Mouse (Mus musculus) cerebellum, postnatal 14 days (tissue): ENCODE results near the gene Slc23a2.

ENCODE experiments used
- DNase-seq, 2 experiments: peaks; one replicate each; pipeline ENCODE4 v3.0.0; 2021; ENCODE audit warnings: mixed read lengths in 2 of 2

Gene Slc23a2

GRCm38 (mm10) chr2:132144971-132145691 lies at the start of gene Slc23a2:
TSS of gene Slc23a2 (minus strand) at chr2:132145108.
- peak; percentile 63 to 72 for DNase-seq

DNA sequence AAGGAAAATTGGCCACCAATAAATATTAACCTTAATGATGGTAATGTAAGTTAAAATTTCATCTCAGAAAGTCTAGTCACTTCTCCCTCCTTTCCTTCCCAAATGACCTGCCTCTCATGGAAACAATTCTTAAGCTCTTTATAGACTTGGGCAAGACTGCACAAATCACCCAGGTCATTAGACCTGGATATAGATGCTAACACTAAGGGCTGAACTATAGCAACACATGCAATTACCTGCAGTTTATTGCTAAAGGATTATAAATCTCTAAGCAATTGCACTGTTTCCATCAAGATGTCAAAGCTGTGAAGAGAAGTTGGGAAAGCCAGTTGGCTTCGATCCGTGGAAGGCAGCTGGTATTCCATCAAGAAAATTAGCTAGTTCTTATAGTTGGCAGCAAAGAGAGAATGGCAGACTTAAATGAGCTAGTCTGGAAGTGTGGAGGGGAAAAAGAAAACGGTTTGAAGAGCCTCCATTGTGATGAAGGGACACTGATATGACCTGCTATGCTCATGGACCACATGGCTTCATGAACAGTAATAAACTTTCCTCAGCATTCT lies 45.8 kb upstream of the Slc23a2 start:
- no peak for DNase-seq

DNA sequence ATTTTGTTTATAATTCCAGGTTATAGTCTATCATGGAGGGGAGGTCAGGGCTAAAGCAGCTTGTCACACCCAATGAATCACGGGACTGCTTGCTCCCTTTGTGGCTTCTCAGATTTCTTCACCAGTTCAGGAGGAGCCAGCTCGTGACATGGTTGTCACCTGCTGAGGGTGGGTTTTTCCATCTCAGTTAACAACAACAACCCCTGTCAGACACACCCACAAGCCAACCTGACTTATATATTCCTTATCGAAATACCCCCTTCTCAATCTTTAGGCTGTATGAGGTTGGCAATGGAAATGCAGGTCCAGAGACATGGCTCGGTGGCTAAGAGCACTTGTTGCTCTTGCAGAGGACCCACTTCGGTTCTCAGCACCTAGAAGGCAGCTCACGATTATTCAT lies 39.0 kb upstream of the Slc23a2 start:
- DNase-seq = no peak

GRCm38 (mm10) chr2:132180463-132181205 lies 35.7 kb upstream of the Slc23a2 start:
- DNase-seq = no peak

GRCm38 (mm10) chr2:132179371-132179770 lies 34.5 kb upstream of the Slc23a2 start:
- DNase-seq = peak in 1 of 2 experiments; percentile 15

GRCm38 (mm10) chr2:132177406-132177805 lies 32.5 kb upstream of the Slc23a2 start:
- DNase-seq = no peak

- no peak for DNase-seq
Measured at GRCm38 (mm10) chr2:132176289-132176848, 31.5 kb upstream of the Slc23a2 start.

- DNase-seq = no peak
Measured at GRCm38 (mm10) chr2:132174048-132174447, 29.1 kb upstream of the Slc23a2 start.

- no peak for DNase-seq
Measured at GRCm38 (mm10) chr2:132171939-132172338, 27.0 kb upstream of the Slc23a2 start.

DNA sequence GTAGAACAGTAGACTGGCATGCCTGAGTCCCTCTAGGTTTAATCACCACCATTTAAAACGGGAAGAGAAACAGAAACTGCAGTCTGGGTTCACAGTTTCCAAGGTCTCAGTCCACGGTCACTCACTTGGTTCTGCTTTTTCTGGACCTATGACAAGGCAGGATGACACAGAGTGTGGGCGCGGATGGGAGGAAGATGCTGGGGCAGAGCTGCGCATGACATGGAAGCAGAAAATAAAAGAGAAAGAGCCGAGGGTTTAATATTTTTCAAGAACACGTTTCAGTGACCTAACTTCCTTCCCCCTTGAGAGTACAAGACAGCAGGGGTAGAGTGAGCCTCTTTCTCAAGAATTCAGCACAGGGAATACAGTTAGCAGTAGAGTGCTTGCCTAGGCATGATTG lies 24.2 kb upstream of the Slc23a2 start:
- DNase-seq = no peak

DNA sequence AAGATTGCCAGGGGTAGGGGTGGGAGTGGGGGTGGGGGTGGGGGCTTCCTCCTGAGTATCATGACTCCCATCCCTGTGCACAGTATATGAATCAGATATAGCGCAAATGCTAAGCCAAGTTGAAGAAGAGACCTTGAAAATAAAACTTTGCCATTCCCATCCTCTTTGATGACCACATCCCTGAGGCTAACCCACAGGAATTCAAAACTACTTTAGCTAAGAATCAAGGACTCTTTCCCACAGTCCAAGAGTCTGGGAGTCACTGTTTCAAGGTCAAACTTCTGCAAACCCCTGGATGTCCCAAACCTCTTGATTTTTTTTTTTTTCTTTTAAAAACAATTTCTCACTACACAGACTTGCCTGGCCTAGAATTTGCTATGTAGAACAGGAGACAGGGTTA lies 18.7 kb upstream of the Slc23a2 start:
- no peak for DNase-seq

DNA sequence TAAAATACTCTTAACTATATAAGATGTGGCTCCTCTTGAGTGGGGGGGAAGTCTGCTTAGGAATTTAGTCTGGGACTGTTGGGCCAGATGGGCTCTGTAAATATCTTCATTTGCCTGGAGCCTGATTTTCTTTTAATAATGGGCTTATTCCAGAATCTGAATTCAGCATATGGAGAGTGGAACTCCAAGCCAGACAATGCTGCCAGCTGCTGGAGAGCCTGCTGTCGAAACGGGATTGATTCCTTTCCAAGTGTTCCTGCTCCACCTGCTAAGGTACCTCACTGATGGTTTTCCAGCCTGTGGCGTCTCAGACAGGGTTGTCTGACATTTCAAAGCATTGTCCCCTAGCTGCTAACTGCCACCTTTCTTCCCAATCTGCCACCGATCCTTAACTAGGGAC lies 12.6 kb upstream of the Slc23a2 start:
- peak; percentile 39 to 43 for DNase-seq

GRCm38 (mm10) chr2:132152670-132153069 lies 7.8 kb upstream of the Slc23a2 start:
- DNase-seq = no peak

DNA sequence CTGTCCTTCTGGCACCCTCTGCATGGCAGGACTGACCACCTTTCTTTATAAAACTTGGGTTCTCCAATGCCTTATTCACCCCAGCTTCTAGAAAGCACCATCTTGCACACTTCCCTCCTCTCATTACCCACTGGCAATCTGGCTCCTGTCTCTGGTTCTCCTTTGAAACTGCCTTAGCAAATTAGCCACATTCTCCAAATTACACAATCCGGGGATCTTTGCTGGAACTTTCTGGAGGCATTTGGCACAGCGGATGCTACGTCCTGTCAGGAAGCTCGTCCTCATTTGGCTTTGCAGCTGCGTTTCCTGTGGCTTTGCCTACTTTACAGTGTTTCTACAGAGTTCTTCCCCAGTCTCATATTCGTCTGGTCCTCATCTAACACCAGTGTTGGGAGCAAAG lies 6.7 kb upstream of the Slc23a2 start:
- DNase-seq = no peak

- DNase-seq = no peak
Measured at GRCm38 (mm10) chr2:132150926-132151325, 6.0 kb upstream of the Slc23a2 start.

- DNase-seq = no peak
Measured at GRCm38 (mm10) chr2:132146502-132146901, 1.6 kb upstream of the Slc23a2 start.

GRCm38 (mm10) chr2:132143943-132144927 lies 673 bp downstream of the Slc23a2 start:
- peak; percentile 65 for DNase-seq

- DNase-seq = no peak
Measured at GRCm38 (mm10) chr2:132142606-132143005, 2.3 kb downstream of the Slc23a2 start.

DNA sequence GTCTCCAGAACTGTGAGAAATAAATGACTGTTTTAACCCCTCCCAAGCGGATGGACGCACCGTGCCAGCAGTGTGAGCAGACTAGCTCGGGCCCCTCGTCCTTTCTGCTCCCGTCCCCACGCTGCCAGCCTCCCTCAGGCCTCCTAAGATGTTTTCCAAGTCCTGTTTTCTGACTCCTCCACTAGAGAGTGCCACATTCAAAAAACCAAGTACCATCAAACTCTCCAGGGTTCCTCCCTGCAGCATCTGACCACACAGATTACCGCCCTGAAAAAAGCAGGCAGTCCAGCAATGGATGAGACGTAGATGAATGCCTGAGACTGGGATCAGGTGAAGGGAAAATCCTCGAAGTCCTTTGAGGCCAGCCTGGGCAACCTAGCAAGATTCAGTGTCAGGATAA lies 4.4 kb downstream of the Slc23a2 start:
- DNase-seq = no peak

GRCm38 (mm10) chr2:132139099-132139498 lies 5.8 kb downstream of the Slc23a2 start:
- DNase-seq = no peak

DNA sequence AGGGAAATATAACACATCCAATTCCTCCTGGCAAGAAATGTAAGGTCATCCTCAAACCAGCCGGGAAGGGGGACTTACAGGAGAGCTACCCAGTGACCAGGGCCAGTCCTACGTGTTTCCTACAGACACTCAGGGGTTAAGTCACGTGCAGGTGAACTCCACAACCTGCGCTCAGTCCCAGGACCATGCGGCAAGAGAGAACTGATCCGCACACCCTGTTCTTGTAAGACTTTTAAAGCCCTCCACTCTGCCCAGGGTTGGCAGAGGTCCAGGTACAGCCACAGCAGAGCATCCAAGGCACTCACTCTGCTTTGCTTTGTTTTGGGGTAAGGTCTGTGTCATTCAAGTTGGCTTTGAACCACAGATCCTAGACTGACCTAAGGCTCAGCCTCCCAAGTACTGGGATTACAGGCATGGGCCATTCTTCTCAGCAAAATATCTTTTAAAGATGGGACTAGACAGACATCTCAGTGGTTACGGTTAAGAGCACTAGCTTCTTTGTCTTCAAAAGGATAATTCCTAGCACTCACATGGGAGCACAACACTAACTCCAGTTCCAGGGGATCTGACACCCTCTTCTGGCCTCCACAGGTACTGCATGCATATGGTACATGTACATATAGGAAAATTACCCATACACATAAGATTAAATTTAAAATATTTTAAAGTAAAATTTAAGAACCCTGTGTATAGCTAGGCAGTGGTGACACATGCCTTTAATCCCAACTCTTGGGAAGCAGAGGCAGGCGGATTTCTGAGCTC lies 8.9 kb downstream of the Slc23a2 start:
- peak in 1 of 2 experiments; percentile 61 for DNase-seq

GRCm38 (mm10) chr2:132134758-132135157 lies 10.2 kb downstream of the Slc23a2 start:
- no peak for DNase-seq
